Mouse (Mus musculus) CD4-positive, CD25-positive, alpha-beta regulatory T cell, adult 2 months (primary cell): ENCODE data around the gene Cited4.

Experiments used
- DNase-seq: peaks from one replicate; pipeline ENCODE4 v3.0.0-alpha.2; 2012; ENCODE audit warnings: low read depth, low spot score

The Cited4 gene

DNA sequence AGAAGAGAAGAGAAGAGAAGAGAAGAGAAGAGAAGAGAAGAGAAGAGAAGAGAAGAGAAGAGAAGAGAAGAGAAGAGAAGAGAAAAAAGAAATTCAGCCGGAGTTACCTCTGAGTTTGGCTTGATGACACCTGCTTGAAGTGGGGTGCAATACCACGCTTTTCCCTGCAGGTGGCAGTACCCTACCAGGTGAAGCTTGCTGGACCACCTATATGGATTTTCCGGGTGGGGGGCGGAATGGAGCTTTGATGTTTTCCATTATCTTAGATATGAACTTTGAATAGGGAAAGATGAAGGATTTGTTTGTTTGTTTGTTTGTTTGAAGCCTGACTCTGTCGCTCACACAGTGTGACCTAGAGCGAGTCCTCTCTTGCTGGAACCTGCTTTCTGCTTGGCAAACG, 14.6 kb downstream of the Cited4 start:
- DNase-seq, result peak; percentile 71

DNA sequence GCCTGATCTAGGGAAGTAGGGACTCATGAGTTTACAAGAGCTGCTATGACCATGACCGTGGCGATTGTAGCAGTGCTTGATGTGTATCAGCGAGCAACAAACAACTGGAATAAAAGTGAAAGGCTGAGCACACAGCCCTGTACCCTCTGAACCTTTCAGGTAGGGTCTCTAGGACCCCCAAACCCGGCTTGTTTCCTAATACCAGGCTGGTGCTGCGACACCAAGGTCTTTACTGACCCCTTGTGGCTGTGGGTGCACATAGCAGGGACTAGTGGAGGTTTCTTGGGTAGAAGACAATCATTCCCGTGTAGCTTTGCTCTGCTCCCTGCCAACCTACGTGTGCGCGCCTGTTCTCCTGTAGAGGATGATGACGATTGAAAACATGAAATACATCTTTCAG, 15.8 kb downstream of the Cited4 start:
- peak; percentile 80 for DNase-seq

DNA sequence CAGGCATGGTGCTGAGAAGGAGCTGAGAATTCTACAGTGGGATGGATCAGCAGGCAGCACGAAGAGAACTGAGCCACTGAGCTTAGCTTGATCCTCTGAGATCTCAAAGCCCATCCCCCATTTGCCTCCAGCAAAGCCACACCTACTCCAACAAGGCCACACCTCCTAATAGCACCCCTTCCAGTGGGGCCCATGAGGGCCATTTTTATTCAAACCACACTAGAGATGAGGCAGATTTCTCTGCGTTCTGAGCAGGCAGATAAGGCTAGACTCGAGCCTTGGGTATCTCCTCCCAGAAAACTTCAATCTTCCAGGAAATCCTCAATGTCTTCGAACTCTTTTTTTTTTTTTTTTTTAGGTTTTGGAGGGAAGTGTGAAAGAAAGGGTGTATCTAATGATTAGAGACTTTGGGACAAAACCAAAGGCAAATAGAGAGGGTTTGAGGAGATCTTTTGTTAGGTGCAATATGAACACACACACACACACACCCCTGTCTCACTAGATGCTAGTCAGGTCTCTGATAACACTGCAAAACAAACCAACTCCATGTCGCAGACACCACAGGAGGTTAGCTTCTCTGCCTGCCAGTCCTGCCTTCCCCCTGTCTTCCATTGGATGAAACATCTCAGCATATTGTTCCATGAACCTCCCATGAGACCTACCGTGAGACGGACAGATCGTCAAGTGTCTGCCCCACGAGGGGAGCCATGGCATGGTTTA, 17.1 kb downstream of the Cited4 start:
- no peak for DNase-seq

DNA sequence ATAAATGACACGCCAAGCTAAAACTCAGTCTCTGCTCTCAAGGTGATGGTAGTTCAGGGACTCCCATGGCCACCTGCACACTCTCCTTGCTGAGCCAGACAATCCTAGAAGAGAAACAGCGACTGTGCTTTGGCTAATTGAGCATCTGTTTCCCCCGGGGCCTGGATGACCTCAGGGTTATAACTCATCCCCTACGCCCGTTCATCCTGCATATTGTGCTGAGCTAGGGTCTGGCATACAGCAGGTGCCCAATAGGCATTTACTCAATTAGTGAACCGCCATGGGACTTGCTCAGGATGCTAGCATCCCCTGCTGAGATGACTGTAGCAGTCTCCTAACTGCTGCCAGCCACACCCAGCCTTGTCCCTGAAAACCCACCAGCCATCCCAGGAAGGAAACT, 20.9 kb downstream of the Cited4 start:
- DNase-seq, result no peak

GRCm38 (mm10) chr4:120689317-120689716, 22.9 kb downstream of the Cited4 start:
- DNase-seq, result no peak

DNA sequence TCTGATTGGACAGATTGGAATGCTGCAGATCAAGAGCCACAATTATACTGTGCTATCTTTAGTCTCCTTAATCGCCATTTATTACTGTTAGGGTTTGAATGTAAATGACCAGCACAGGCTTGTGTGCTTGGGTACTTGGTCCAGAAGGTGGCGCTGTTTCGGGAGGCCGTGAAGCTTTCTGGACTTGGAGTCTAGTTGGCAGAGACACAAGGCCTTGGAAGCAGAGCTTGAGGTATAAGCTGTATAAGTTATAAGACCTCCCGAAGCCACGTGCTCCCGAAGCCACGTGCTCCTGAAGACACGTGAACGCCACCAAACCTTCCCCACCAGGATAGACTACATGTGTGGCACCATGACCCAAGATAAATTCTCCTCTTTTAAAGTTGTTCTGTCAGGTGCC, 26.3 kb downstream of the Cited4 start:
- DNase-seq, result peak; percentile 42

DNA sequence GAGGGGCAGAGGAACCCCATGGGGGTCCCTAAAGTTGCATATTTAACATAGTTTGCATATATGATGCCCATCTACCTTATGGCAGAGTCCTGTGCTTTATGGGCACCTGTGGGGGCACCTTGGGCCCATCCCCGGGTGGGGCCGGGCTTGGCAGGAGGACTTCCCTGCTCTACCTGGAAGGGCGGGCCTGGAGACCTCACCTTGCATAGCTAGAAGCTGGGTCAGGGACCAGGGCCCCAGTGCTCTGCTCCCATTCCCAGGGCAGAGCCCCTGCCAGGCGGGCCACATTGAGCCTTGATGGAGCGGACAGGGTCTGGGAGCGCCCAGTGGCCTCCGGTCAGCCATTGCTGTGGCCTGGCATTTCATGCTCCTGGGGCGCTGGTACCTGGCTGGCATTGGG, 31.0 kb downstream of the Cited4 start:
- no peak for DNase-seq

DNA sequence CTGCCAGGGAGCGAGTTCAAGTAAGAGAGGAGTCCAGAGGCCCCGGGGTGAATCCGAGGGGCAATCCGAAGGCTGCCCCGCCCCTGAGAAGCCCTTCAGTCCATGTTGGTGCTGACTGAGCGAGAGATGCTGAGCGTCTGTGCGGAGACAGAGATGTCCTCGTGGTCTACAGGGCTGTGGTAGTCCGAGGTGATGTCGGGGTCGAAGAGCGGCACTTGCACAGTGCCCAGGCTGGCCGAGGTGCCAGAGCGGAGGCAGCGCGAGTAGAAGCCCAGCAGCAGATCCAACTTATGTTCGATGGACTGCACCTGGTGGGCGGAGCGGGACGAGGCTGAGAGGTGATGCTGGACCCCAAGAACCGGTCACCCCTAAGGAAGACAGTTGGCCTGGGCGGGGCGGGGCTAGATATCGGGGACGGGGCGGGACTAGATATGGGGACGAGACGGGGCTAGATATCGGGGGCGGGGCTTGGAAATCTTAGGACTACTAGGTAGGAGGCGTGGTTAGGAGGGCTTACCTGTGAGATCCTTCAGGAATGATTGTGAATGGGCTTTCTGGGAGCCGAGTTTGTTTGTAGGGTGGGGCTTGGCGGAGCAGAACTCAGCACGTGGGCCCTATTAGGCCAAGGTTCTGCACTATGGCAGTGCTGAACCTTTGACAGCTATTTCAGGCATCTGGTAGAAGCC, 31.6 kb downstream of the Cited4 start:
- DNase-seq, result no peak

GRCm38 (mm10) chr4:120701180-120701579, 34.8 kb downstream of the Cited4 start:
- DNase-seq, result no peak

DNA sequence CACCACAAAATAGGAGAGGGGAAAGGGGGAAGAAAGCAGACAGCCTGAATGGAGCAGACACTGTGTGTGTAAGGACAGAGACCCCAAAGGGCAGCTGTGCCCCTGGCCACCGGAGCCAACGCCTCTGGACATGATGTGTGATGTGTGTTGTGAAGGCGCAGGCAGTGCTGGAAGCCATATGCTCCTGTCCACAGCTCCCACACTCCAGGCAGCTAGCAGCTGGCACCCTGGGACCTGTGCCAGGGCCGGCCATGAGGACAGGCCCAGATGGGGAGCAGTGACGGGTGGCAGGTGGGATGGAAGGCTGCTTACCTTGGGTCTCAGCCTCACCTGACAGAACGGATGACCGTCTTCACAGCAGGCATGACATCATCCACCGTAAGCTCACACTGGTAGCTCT, 35.7 kb downstream of the Cited4 start:
- DNase-seq, result no peak

GRCm38 (mm10) chr4:120702511-120702910, 36.1 kb downstream of the Cited4 start:
- no peak for DNase-seq

DNA sequence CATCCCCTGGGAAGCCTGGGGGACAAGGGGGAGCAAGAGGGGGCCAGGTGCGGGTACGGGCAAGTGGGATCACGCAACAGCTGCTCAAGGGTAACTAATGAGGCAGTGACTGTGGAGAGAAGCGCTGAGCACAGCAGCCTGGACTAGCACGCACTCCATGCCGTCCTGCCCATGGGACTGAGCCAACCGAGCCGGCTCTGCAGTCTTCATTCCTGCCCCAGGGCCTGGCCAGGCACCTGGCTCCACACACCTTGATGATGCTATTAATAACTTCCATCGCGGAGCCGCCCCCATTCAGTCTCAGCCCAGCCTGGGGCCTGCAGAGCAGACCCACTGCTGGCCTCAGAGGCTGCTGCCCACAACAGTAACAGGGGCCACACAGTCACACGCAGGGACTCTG, 45.9 kb downstream of the Cited4 start:
- DNase-seq, result no peak

DNA sequence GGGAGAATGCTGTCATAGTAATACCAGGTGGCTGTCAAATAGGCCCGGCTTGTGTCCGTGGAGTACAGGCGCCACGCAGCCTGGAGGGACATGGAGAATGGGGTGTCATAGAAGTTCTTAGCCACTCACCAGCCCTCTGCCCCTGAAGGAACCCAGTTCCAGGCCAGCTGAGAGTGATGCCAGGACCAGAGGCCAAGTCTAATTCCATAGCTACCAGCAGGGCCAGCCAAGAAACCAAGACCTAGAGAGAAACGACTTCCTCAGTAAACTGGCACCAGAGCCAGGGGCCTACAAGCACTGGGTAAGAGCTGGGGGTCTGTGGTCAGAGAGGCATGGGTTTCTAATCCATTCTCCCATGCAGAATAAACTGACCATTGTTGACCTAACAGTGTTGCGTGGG, 46.6 kb downstream of the Cited4 start:
- DNase-seq, result no peak

GRCm38 (mm10) chr4:120713856-120714497, 47.6 kb downstream of the Cited4 start:
- DNase-seq, result no peak

- DNase-seq, result peak; percentile 70
Observed at GRCm38 (mm10) chr4:120716141-120716571, 49.8 kb downstream of the Cited4 start.

GRCm38 (mm10) chr4:120716765-120717164, 50.4 kb downstream of the Cited4 start:
- peak; percentile 17 for DNase-seq
